Mouse (Mus musculus): ENCODE measurements around the gene Cd33. TPM values are rescaled to one million over a fixed set of nuclear protein-coding genes. Genes with fewer than 3 reads are reported as not detected.

The Cd33 gene
- 5.0 and 6.2 TPM in 2 replicates for polyA plus RNA-seq (2015; fragmentation: Nextera tagmentation; extraction: Ambion mirVana)

DNA sequence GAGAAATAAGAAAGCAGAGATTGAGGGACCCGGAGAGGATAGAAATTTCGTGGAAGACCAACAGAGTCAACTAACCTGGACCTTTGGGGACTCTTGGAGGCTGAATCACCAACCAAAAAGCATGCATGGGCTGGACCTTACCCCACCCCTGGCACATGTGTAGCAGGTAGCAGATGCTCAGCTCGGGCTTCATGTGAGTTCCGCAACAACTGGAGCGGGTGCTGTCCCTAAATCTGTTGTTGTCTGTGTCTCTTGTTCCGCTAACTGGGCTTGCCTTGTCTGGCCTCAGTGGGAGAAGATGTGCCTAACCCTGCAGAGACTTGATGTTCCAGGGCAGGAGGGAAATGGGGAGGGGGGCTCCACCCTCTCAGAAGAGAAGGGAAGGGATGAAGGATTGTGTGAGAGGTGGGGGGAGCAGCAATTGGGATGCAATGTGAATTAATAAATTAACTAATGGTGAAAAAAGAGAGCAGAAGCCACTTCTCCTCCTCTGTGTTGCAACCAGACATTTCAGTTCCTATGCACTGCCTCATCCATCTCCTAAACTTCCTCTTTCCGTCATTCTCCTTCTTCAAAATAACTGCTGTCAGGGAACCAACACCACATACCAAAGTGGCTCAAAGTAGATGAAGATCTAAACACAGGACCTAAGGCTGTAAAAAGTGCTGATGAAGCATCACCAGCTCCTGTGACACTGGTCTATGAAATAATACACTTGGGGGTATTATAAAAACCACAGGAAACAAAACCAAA lies at the start of gene Cd33:
Gene Cd33 (minus strand): TSS at position 204 of the 753 bp plus-strand sequence.
- Histone ChIP-seq H3K9me3 (ENCODE audit: low read length) (no peaks in the 10 kb centered on the region), H3K27me3 (replicated peaks; ENCODE audit: insufficient read depth, low read length) (no peaks in the 10 kb centered on the region), H3K27ac (ENCODE audit: low read length) (no peak within 1 kb of the TSS), H3K36me3 (ENCODE audit: insufficient read depth, low read length) (no peaks in the 10 kb centered on the region), H3K4me1 (ENCODE audit: insufficient read depth, low read depth, low read length) (no peaks in the 10 kb centered on the region), H3K4me2 (replicated peaks; ENCODE audit: low read depth, low read length) (no peak within 1 kb of the TSS), H3K4me3 (ENCODE audit: low read depth, low read length) (no peak within 1 kb of the TSS), H3K9ac (replicated peaks; ENCODE audit: low read depth) (no peak within 1 kb of the TSS)
- DNase-seq (ENCODE audit: low spot score) (peak; percentile 49), ATAC-seq (no peak; the same call in 1 of the 2 replicates)
- WGBS, result 69% methylated on average over 7 of the region's 7 CpGs
- TF ChIP-seq CTCF (IDR thresholded peaks at IDR 0.05) (no peak), EP300 (IDR thresholded peaks at IDR 0.05) (no peak)

DNA sequence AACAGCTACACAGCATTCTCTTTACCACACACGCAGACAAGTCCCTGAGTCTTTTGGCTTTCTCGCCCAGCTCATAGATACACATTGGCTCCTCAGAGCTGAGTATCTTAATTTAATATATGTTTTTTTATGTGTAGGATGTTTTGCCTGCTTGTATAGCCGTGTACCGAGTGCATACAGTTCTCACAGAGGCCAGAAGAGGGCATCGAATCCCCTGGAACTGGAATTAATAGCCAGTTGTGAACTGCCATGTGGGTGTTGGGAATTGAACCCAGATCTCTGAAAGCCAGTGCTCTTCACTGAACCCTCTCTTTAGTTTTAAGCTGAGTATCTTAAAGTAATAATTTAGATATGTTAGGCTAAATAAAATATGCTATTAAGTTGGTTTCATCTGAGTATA lies 40.6 kb upstream of the Cd33 start:
- Histone ChIP-seq H3K4me1 (ENCODE audit: insufficient read depth, low read depth, low read length) (0 out of 2 replicates have a peak, but pooled peaks cover 3% of the 10 kb centered on the region), H3K9ac (replicated peaks; ENCODE audit: low read depth) (no peak overlapping the region), H3K4me2 (replicated peaks; ENCODE audit: low read depth, low read length) (no peak overlapping the region), H3K4me3 (ENCODE audit: low read depth, low read length) (no peak overlapping the region), H3K27ac (ENCODE audit: low read length) (no peak overlapping the region), H3K36me3 (ENCODE audit: insufficient read depth, low read length) (peaks cover 22% of the 10 kb centered on the region; the same call in 1 of the 2 replicates), H3K9me3 (ENCODE audit: low read length) (no peaks in the 10 kb centered on the region), H3K27me3 (replicated peaks; ENCODE audit: insufficient read depth, low read length) (no peaks in the 10 kb centered on the region)
- 84% methylated on average over 5 of the region's 5 CpGs for WGBS
- DNase-seq (ENCODE audit: low spot score) (no peak), ATAC-seq (no peak)
- peak; percentile 47 for TF ChIP-seq CTCF (IDR thresholded peaks at IDR 0.05)
- TF ChIP-seq EP300 (IDR thresholded peaks at IDR 0.05), result no peak

DNA sequence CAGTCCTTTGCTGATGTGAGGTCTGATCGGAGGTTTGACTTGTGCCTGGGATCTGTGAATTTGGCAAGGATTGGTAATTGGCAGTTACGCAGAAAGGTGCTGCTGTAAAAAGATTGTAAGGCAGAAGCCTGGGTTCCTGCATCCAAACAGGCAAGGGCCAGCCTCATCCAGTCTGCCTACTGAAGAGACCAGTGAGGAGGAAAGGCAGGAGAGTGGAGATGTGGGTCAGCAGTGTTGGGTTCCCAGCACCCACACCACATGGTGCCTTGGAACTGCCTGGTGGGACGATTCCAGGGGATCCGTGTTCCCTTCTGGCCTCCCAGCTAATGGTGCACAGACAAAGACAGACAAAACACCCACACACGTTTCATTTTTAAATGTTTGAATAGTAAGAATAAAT lies 36.3 kb upstream of the Cd33 start:
- TF ChIP-seq CTCF (IDR thresholded peaks at IDR 0.05) (no peak), EP300 (IDR thresholded peaks at IDR 0.05) (no peak)
- H3K4me1 ChIP-seq (ENCODE audit: insufficient read depth, low read depth, low read length), result 0 out of 2 replicates have a peak, but pooled peaks cover 3% of the 10 kb centered on the region
- 54% methylated on average over 5 of the region's 5 CpGs for WGBS
- H3K27ac ChIP-seq (ENCODE audit: low read length), result no peak overlapping the region
- peak overlapping the region; percentile 77; the same call in 1 of the 2 replicates for H3K4me2 ChIP-seq (replicated peaks; ENCODE audit: low read depth, low read length)
- no peak overlapping the region for H3K9ac ChIP-seq (replicated peaks; ENCODE audit: low read depth)
- H3K4me3 ChIP-seq (ENCODE audit: low read depth, low read length), result no peak overlapping the region
- H3K9me3 ChIP-seq (ENCODE audit: low read length), result no peaks in the 10 kb centered on the region
- no peak for DNase-seq (ENCODE audit: low spot score)
- no peak for ATAC-seq
- no peaks in the 10 kb centered on the region; the same call in 1 of the 2 replicates for H3K36me3 ChIP-seq (ENCODE audit: insufficient read depth, low read length)
- H3K27me3 ChIP-seq (replicated peaks; ENCODE audit: insufficient read depth, low read length), result no peaks in the 10 kb centered on the region

DNA sequence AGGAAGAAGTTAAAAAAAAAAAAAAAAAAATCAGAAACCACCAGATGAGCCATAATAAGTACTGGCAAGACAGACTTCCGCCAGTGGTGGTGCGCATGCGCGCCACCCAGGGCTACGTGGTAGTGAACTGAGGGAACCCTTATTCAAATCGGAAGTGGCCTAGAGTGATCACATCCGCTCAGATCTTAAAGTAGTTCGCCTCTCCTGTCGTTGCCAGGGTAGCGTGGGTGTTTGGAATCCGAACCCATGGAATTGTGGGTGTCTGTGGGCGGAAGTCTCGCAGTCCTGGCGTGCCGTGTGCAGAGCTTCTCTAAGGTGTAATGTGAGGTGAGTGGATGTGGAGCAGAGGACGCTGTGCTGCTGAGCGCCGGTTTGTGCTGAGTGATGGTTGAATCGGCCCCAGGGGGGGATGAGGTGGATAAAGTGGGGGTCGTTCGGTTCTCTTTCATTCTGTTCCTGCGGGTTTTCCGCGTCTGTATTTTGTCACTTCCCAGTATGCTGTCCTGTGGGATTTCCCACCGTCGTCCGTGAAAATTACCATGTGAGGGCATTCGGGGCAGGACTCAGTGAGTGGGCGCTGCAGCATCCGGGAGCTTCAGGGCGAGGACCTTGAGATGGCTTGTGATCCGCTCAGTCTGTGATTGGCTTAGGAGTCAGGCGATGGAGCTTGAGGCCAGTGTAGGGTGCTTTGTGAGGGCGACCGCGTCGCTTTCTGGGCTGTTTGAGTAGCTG lies 35.4 kb upstream of the Cd33 start, which contains the start of gene Zfp719:
Gene Zfp719 (plus strand): TSS at position 171 of the 732 bp plus-strand sequence.
- TF ChIP-seq CTCF (IDR thresholded peaks at IDR 0.05) (no peak; the same call in 1 of the 2 replicates), EP300 (IDR thresholded peaks at IDR 0.05) (peak; percentile 59)
- ATAC-seq (peak; percentile 99), DNase-seq (ENCODE audit: low spot score) (peak; percentile 99)
- H3K9ac ChIP-seq (replicated peaks; ENCODE audit: low read depth), result peak within 1 kb of the TSS; percentile 46
- H3K9me3 ChIP-seq (ENCODE audit: low read length), result no peaks in the 10 kb centered on the region
- peaks cover 3% of the 10 kb centered on the region for H3K36me3 ChIP-seq (ENCODE audit: insufficient read depth, low read length)
- WGBS, result 1% methylated on average over 37 of the region's 37 CpGs
- peak within 1 kb of the TSS; percentile 75 for H3K4me3 ChIP-seq (ENCODE audit: low read depth, low read length)
- peak within 1 kb of the TSS; percentile 76 for H3K27ac ChIP-seq (ENCODE audit: low read length)
- no peaks in the 10 kb centered on the region for H3K27me3 ChIP-seq (replicated peaks; ENCODE audit: insufficient read depth, low read length)
- peak within 1 kb of the TSS; percentile 77 for H3K4me2 ChIP-seq (replicated peaks; ENCODE audit: low read depth, low read length)
- H3K4me1 ChIP-seq (ENCODE audit: insufficient read depth, low read depth, low read length), result 0 out of 2 replicates have a peak, but pooled peaks cover 3% of the 10 kb centered on the region

DNA sequence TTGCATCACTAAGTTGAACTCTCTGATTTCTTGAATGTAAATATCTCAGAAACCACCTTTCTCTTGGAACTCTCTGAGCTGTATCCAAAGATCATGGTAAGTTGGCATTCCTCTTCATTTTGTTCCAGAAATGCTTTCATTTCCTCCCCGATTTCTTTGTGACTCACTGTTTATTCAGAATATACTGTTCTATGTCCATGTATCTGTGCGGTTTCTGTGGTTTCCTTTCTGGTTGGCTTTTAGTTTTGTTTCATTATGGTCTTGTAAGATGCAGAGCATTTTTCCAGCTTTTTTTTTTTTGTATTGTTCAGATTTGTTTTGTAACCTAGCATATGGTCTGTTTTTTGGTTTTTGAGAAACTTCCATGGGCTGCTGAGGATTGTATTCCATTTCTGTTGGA lies 27.0 kb upstream of the Cd33 start:
- H3K27ac ChIP-seq (ENCODE audit: low read length), result no peak overlapping the region
- H3K4me3 ChIP-seq (ENCODE audit: low read depth, low read length), result no peak overlapping the region
- no peaks in the 10 kb centered on the region for H3K9me3 ChIP-seq (ENCODE audit: low read length)
- no peak for ATAC-seq
- no peak for DNase-seq (ENCODE audit: low spot score)
- no peaks in the 10 kb centered on the region for H3K4me1 ChIP-seq (ENCODE audit: insufficient read depth, low read depth, low read length)
- no peak overlapping the region for H3K4me2 ChIP-seq (replicated peaks; ENCODE audit: low read depth, low read length)
- WGBS, result 97% methylated on average over 2 of the region's 2 CpGs
- TF ChIP-seq EP300 (IDR thresholded peaks at IDR 0.05) (no peak), CTCF (IDR thresholded peaks at IDR 0.05) (no peak)
- H3K27me3 ChIP-seq (replicated peaks; ENCODE audit: insufficient read depth, low read length), result no peaks in the 10 kb centered on the region
- peaks cover 32% of the 10 kb centered on the region for H3K36me3 ChIP-seq (ENCODE audit: insufficient read depth, low read length)
- H3K9ac ChIP-seq (replicated peaks; ENCODE audit: low read depth), result no peak overlapping the region

DNA sequence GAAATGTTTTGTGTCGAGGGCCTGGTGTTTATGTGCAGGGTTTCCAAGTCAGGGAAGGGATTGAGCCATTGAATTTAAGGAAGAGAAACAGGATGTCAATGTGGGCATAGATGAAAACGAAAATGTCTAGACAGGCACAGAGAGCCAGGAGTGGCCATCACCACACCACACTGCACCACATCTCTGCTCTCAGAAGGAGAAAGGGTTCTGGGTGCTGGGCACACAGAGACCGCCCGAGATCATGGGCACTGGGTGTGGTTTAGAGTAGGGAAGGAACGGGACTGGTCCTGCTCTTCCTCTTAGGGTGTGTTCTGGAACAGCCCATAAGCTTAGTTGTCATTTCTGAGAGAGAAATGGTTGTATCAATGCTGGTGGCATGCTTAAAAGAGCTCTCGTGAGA lies 19.1 kb upstream of the Cd33 start:
- Histone ChIP-seq H3K9ac (replicated peaks; ENCODE audit: low read depth) (peak overlapping the region; percentile 70; the same call in 1 of the 2 replicates), H3K4me1 (ENCODE audit: insufficient read depth, low read depth, low read length) (peaks cover 4% of the 10 kb centered on the region; the same call in 1 of the 2 replicates), H3K36me3 (ENCODE audit: insufficient read depth, low read length) (peaks cover 15% of the 10 kb centered on the region; the same call in 1 of the 2 replicates), H3K4me2 (replicated peaks; ENCODE audit: low read depth, low read length) (peak overlapping the region; percentile 82; the same call in 1 of the 2 replicates), H3K27ac (ENCODE audit: low read length) (no peak overlapping the region), H3K9me3 (ENCODE audit: low read length) (no peaks in the 10 kb centered on the region), H3K4me3 (ENCODE audit: low read depth, low read length) (no peak overlapping the region), H3K27me3 (replicated peaks; ENCODE audit: insufficient read depth, low read length) (no peaks in the 10 kb centered on the region)
- DNase-seq (ENCODE audit: low spot score) (peak; percentile 6), ATAC-seq (no peak)
- no peak for TF ChIP-seq CTCF (IDR thresholded peaks at IDR 0.05)
- no peak for TF ChIP-seq EP300 (IDR thresholded peaks at IDR 0.05)
- WGBS, result 50% methylated on average over 6 of the region's 6 CpGs
